In the genomic region with DNA sequence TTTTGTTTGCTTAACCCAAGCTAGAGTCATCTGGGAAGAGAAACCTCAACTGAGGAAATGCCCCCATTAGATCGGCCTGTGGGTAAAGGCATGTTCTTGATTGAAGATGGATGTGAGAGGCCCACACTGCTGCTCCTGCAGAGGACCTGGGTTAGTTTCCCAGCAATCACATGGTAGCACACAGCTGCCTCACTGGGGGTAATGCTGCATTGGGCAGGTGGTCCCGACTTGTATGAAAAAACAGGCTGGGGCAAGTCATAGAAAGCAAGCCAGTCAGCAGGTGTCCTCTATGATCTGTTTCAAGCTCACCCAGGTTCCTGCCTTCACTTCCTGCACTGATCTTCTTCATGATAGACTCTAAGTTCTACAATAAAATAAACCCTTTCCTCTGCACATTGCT, we compare ENCODE assay signal across 22 mouse cellular contexts.
DNase-seq lines count a peak whose midpoint lies in the region; TF ChIP-seq lines count a peak whose summit lies in the region.
"Had no signal": no experiment of that assay in that cellular context is flagged by ENCODE, and none has a peak within 500 bp of the region (broad histone marks: within the 10 kb centered on the region; RNA-seq: fewer than 3 reads in every experiment).

No protein-coding gene starts in this region.

- WGBS in lung, adult 2 months, result 66% methylated on average over 2 of the region's 2 CpGs
- 84% methylated on average over 2 of the region's 2 CpGs for WGBS in forebrain, embryonic 10.5 days

- TF ChIP-seq CTCF in lung, adult 2 months (IDR thresholded peaks at IDR 0.05; ENCODE audit: insufficient read depth, low read length), result no peak

- H3K4me1 ChIP-seq in lung, adult 2 months (ENCODE audit: control insufficient read depth, insufficient read depth, low read length), result no peaks in the 10 kb centered on the region
- no peaks in the 10 kb centered on the region for H3K4me1 ChIP-seq in forebrain, embryonic 10.5 days
- H3K4me1 ChIP-seq: heart, embryonic 13.5 days; hindbrain, embryonic 10.5 days; hindbrain, embryonic 13.5 days; intestine, embryonic 15.5 days had no signal

- no peaks in the 10 kb centered on the region for H3K36me3 ChIP-seq in forebrain, embryonic 10.5 days (replicated peaks)
- H3K36me3 ChIP-seq: heart, embryonic 13.5 days; hindbrain, embryonic 10.5 days; hindbrain, embryonic 13.5 days; intestine, embryonic 15.5 days had no signal

- TF ChIP-seq POLR2A in lung, adult 2 months (IDR thresholded peaks at IDR 0.05; ENCODE audit: borderline replicate concordance, extremely low read depth, low read depth, low read length), result no peak

- H3K9me3 ChIP-seq in forebrain, embryonic 10.5 days, result no peaks in the 10 kb centered on the region
- H3K9me3 ChIP-seq: heart, embryonic 13.5 days; hindbrain, embryonic 10.5 days; hindbrain, embryonic 13.5 days; intestine, embryonic 15.5 days had no signal

- peaks cover 34% of the 10 kb centered on the region; the same call in 1 of the 2 replicates for H3K27me3 ChIP-seq in forebrain, embryonic 10.5 days (ENCODE audit: poor library complexity, severe bottlenecking)
- H3K27me3 ChIP-seq: heart, embryonic 13.5 days; intestine, embryonic 15.5 days had no signal

- peak; percentile 13 for DNase-seq in CD4-positive helper T cell, adult 2 months (ENCODE audit: low read depth, low spot score)
- peak; percentile 58 to 76 for DNase-seq in thymus, adult 18-20 months
- DNase-seq in thymus, postnatal 10 days (ENCODE audit: low spot score in 2 of 2), result peak; percentile 57 to 76
- peak; percentile 49 to 78 for DNase-seq in thymus, postnatal 36 days
- DNase-seq in lung, adult 2 months, result no peak
- no peak for DNase-seq in forebrain, embryonic 10.5 days (ENCODE audit: extremely low spot score, low spot score)
- DNase-seq in gastrocnemius, adult 18-20 months (ENCODE audit: low spot score), result no peak
- DNase-seq: adrenal gland, adult 2 months; adrenal gland, postnatal 14 days; cerebellum, adult 11 months; cerebellum, adult 2 months; cerebellum, adult 9-11 months; cerebellum, postnatal 25 days; embryo, embryonic 11 days; forebrain, postnatal 0 days; gastrocnemius, postnatal 25 days; heart, adult 18-20 months; heart, postnatal 36 days had no signal

- no peak overlapping the region for H3K4me3 ChIP-seq in lung, adult 2 months (replicated peaks; ENCODE audit: extremely low read depth, low read depth, low read length)
- H3K4me3 ChIP-seq in forebrain, embryonic 10.5 days, result no peak overlapping the region
- H3K4me3 ChIP-seq: heart, embryonic 13.5 days; hindbrain, embryonic 10.5 days; hindbrain, embryonic 13.5 days; intestine, embryonic 15.5 days had no signal

- no peak overlapping the region for H3K27ac ChIP-seq in forebrain, embryonic 10.5 days
- H3K27ac ChIP-seq: heart, embryonic 13.5 days; hindbrain, embryonic 10.5 days; hindbrain, embryonic 13.5 days; intestine, embryonic 15.5 days had no signal

Comparison
In these comparisons a context has a peak if more than half of its experiments do, and no peak if none do; other contexts are left out.
1. DNase-seq: peak in CD4-positive helper T cell, adult 2 months (single experiment), thymus, adult 18-20 months (2 of 2), thymus, postnatal 10 days (2 of 2) and thymus, postnatal 36 days (2 of 2); none in lung, adult 2 months (single experiment), forebrain, embryonic 10.5 days (single experiment) and gastrocnemius, adult 18-20 months (single experiment).